Mouse (Mus musculus): Measurements from ENCODE around the gene Med13l.

DNA sequence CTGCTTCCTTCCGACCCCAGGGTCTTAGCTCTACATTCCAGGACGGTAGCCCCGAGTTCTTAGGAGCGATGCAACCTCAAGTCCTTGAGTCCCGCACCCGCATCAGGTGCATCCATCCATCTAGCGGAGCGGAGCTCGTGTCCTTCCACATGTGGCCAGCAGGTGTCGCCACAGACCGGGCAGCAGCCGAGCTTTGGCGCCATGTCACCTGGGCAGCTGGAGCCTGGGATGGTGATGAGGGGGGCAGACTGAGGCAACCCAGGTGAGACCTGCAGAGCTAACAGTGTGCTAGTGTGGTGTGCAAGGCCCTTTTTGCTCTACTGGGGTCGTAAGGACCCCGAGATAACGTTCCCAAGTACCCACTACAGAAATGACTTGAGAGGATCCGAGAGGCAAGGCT is 221.1 kb downstream of the Med13l start:
- TF ChIP-seq FLI1 (IDR thresholded peaks at IDR 0.05; ENCODE audit: low read length): no peak
- no peak for TF ChIP-seq GATA1 (IDR thresholded peaks at IDR 0.05; ENCODE audit: borderline replicate concordance, low read length)
